Mouse (Mus musculus): ENCODE measurements at regions not wholly inside any gene's neighbourhood (a gene's known extent, or its start where the extent isn't known, plus 50 kb on each side); places are given as distances from the start of the nearest gene placed in this dataset.
"Not testable (repeated sequence)": the region's sequence is repeated elsewhere in the genome, so short reads cannot be mapped to it uniquely, and the experiment has no call there.

- DNase-seq (ENCODE audit: low read depth, low spot score) = no peak
Observed at GRCm38 (mm10) chr11:52460190-52460780, 64.1 kb downstream of the 9530068E07Rik start.

GRCm38 (mm10) chr11:52471128-52471527, 74.9 kb downstream of the 9530068E07Rik start:
- DNase-seq (ENCODE audit: low read depth, low spot score) = not testable (repeated sequence)

GRCm38 (mm10) chr11:52480111-52480510, 83.9 kb downstream of the 9530068E07Rik start:
- DNase-seq (ENCODE audit: low read depth, low spot score) = not testable (repeated sequence)

GRCm38 (mm10) chr11:52480694-52481093, 84.5 kb downstream of the 9530068E07Rik start:
- not testable (repeated sequence) for DNase-seq (ENCODE audit: low read depth, low spot score)

GRCm38 (mm10) chr11:52483534-52483933, 87.3 kb downstream of the 9530068E07Rik start:
- DNase-seq (ENCODE audit: low read depth, low spot score) = not testable (repeated sequence)

GRCm38 (mm10) chr11:52488538-52488937, 92.3 kb downstream of the 9530068E07Rik start:
- DNase-seq (ENCODE audit: low read depth, low spot score) = not testable (repeated sequence)

GRCm38 (mm10) chr11:52493336-52493735, 97.1 kb downstream of the 9530068E07Rik start:
- no peak for DNase-seq (ENCODE audit: low read depth, low spot score)

- no peak for DNase-seq (ENCODE audit: low read depth, low spot score)
Observed at GRCm38 (mm10) chr11:52496908-52497307, 100.7 kb downstream of the 9530068E07Rik start.

GRCm38 (mm10) chr11:52502759-52503365, 106.6 kb downstream of the 9530068E07Rik start:
- peak; percentile 46 for DNase-seq (ENCODE audit: low read depth, low spot score)

- no peak for DNase-seq (ENCODE audit: low read depth, low spot score)
Observed at GRCm38 (mm10) chr11:52511831-52512297, 115.6 kb downstream of the 9530068E07Rik start.

GRCm38 (mm10) chr11:52517330-52517729, 121.1 kb downstream of the 9530068E07Rik start:
- DNase-seq (ENCODE audit: low read depth, low spot score) = no peak

GRCm38 (mm10) chr11:52519877-52520276, 123.6 kb downstream of the 9530068E07Rik start:
- no peak for DNase-seq (ENCODE audit: low read depth, low spot score)

- DNase-seq (ENCODE audit: low read depth, low spot score) = peak; percentile 32
Observed at GRCm38 (mm10) chr11:52521879-52522278, 125.7 kb downstream of the 9530068E07Rik start.

GRCm38 (mm10) chr11:52522384-52522783, 126.2 kb downstream of the 9530068E07Rik start:
- no peak for DNase-seq (ENCODE audit: low read depth, low spot score)

- DNase-seq (ENCODE audit: low read depth, low spot score) = no peak
Observed at GRCm38 (mm10) chr11:52523191-52523590, 127.0 kb downstream of the 9530068E07Rik start.

- DNase-seq (ENCODE audit: low read depth, low spot score) = no peak
Observed at GRCm38 (mm10) chr11:52523671-52524070, 127.4 kb downstream of the 9530068E07Rik start.

GRCm38 (mm10) chr11:52525446-52525845, 129.2 kb downstream of the 9530068E07Rik start:
- no peak for DNase-seq (ENCODE audit: low read depth, low spot score)

- no peak for DNase-seq (ENCODE audit: low read depth, low spot score)
Observed at GRCm38 (mm10) chr11:52526306-52526705, 130.1 kb downstream of the 9530068E07Rik start.

GRCm38 (mm10) chr11:52533379-52533778, 137.2 kb downstream of the 9530068E07Rik start:
- DNase-seq (ENCODE audit: low read depth, low spot score) = no peak

GRCm38 (mm10) chr11:52534586-52534985, 138.4 kb downstream of the 9530068E07Rik start:
- DNase-seq (ENCODE audit: low read depth, low spot score) = no peak

- DNase-seq (ENCODE audit: low read depth, low spot score) = no peak
Observed at GRCm38 (mm10) chr11:52536211-52536610, 140.0 kb downstream of the 9530068E07Rik start.

GRCm38 (mm10) chr11:52536841-52537240, 140.6 kb downstream of the 9530068E07Rik start:
- no peak for DNase-seq (ENCODE audit: low read depth, low spot score)

GRCm38 (mm10) chr11:52537819-52538435, 141.7 kb downstream of the 9530068E07Rik start:
- no peak for DNase-seq (ENCODE audit: low read depth, low spot score)

Measured in embryo, embryonic 11.5 days (tissue).